Mouse (Mus musculus): ENCODE data around the gene Mip.
A peak's percentile ranks its signal among the peaks of the same experiment; 100 is the strongest.

- TF ChIP-seq CTCF (conservative IDR thresholded peaks at IDR 0.05 in 1 of 2, IDR thresholded peaks at IDR 0.05 in 1 of 2; ENCODE audit: low read depth in 2 of 2, low read length in 2 of 2) (no peak), POLR2A (IDR thresholded peaks at IDR 0.05; ENCODE audit: low read depth, low read length) (peak; percentile 57), ZMIZ1 (IDR thresholded peaks at IDR 0.05; ENCODE audit: low read depth, low read length) (no peak), TBP (conservative IDR thresholded peaks at IDR 0.05; ENCODE audit: low read depth, low read length) (peak; percentile 81), KAT2A (IDR thresholded peaks at IDR 0.05; ENCODE audit: insufficient replicate concordance, low read length) (no peak), NELFE (IDR thresholded peaks at IDR 0.05; ENCODE audit: low read depth, low read length) (no peak), MYC (IDR thresholded peaks at IDR 0.05; ENCODE audit: low read depth, low read length) (no peak), SIN3A (IDR thresholded peaks at IDR 0.05; ENCODE audit: low read length) (peak; percentile 83; the same call in 1 of the 2 replicates)
Measured at GRCm38 (mm10) chr10:128258953-128259352, 33.3 kb downstream of the Mip start.
